Mouse (Mus musculus) heart, postnatal 0 days (tissue): ENCODE data around the gene Baiap2. TPM values are rescaled to one million over a fixed set of nuclear protein-coding genes. Genes with fewer than 3 reads are reported as not detected.

ENCODE experiments used
- ATAC-seq: fragments of 200-750 bp; cut with Nextera tagmentation; 2 replicates; pipeline ENCODE4 v1.8.0; 2017; ENCODE audit warnings: low read depth, moderate number of reproducible peaks, moderate library complexity; ENCODE audit not compliant: insufficient read depth
- DNase-seq: peaks from one replicate; pipeline ENCODE4 v3.0.0-alpha.2; 2016; ENCODE audit warnings: low spot score
- H3K27ac ChIP-seq: fragments of 300-500 bp; sonication (generic); 2 replicates; pipeline ENCODE4 v1.5.1; 2014; ENCODE audit warnings: low read depth, mild to moderate bottlenecking
- H3K27me3 ChIP-seq: fragments of 300-500 bp; sonication (generic); 2 replicates; pipeline ENCODE4 v1.6.1; 2014; ENCODE audit warnings: low read length, mixed read lengths; ENCODE audit not compliant: control insufficient read depth, insufficient read depth
- H3K36me3 ChIP-seq: fragments of 300-500 bp; sonication (generic); replicated peaks from 2 replicates; pipeline ENCODE4 v1.6.1; 2014; ENCODE audit warnings: low read length, mixed read lengths; ENCODE audit not compliant: control insufficient read depth, insufficient read depth
- H3K4me1 ChIP-seq: fragments of 300-500 bp; sonication (generic); 2 replicates; pipeline ENCODE4 v1.6.1; 2014; ENCODE audit warnings: antibody characterized with exemption; ENCODE audit not compliant: control insufficient read depth, insufficient read depth
- H3K4me2 ChIP-seq: fragments of 300-500 bp; sonication (generic); 2 replicates; pipeline ENCODE4 v1.6.1; 2014; ENCODE audit warnings: low read depth, mild to moderate bottlenecking, low read length, moderate library complexity
- H3K4me3 ChIP-seq: fragments of 300-500 bp; sonication (generic); 2 replicates; pipeline ENCODE4 v1.5.1; 2014; ENCODE audit warnings: low read depth, low read length
- H3K9ac ChIP-seq: fragments of 300-500 bp; sonication (generic); replicated peaks from 2 replicates; pipeline ENCODE4 v1.6.1; 2014; ENCODE audit warnings: low read depth, low read length, mixed read lengths
- H3K9me3 ChIP-seq: fragments of 300-500 bp; sonication (generic); replicated peaks from 2 replicates; pipeline ENCODE4 v1.6.1; 2016; ENCODE audit warnings: low read length; ENCODE audit not compliant: control insufficient read depth
- CTCF ChIP-seq: IDR thresholded peaks from 2 replicates; pipeline ENCODE4 v1.5.1; 2016; ENCODE audit warnings: antibody characterized with exemption, control low read depth, low read depth
- EP300 ChIP-seq: IDR thresholded peaks from 2 replicates; pipeline ENCODE4 v1.6.1; 2016; ENCODE audit warnings: antibody characterized with exemption, low read depth
- WGBS: fragments of 180-500 bp; shearing (Covaris S2); extraction: QIAGEN DNeasy Blood & Tissue Kit; methylation state at CpG from one replicate; pipeline ENCODE4 v1.1.7; 2014; 5-methylcytosine and 5-hydroxymethylcytosine counted together
- polyA plus RNA-seq: library from polyadenylated mRNA; unstranded; fragments of >200 nt; fragmentation: Nextera tagmentation; extraction: Ambion mirVana; gene quantifications from 2 replicates; pipeline ENCODE4 v1.2.1, GENCODE M21; 2015
- total RNA-seq: library from RNA; depleted of rRNA; stranded (reverse); fragments of >200 nt; gene quantifications from 2 replicates; pipeline ENCODE4 v1.2.3, GENCODE M21; 2014; ENCODE audit warnings: low replicate concordance

Baiap2 gene
- total and polyA plus RNA-seq, 2 experiments from 2014 or later: 8.2 to 22.0 TPM

GRCm38 (mm10) chr11:120026941-120027340, 84.4 kb downstream of the Baiap2 start:
- Histone ChIP-seq H3K27ac (no peak overlapping the region), H3K9ac (no peak overlapping the region), H3K4me1 (no peaks in the 10 kb centered on the region), H3K9me3 (no peaks in the 10 kb centered on the region), H3K27me3 (no peaks in the 10 kb centered on the region), H3K4me2 (no peak overlapping the region), H3K4me3 (no peak overlapping the region), H3K36me3 (no peaks in the 10 kb centered on the region)
- 81% methylated on average over 3 of the region's 3 CpGs for whole genome bisulfite sequencing
- no peak for TF ChIP-seq CTCF
- no peak for TF ChIP-seq EP300
- DNase-seq: no peak
- no peak for ATAC-seq

- Histone ChIP-seq H3K4me3 (no peak overlapping the region), H3K4me2 (no peak overlapping the region), H3K27ac (no peak overlapping the region), H3K36me3 (no peaks in the 10 kb centered on the region), H3K9me3 (no peaks in the 10 kb centered on the region), H3K4me1 (no peaks in the 10 kb centered on the region), H3K9ac (no peak overlapping the region), H3K27me3 (no peaks in the 10 kb centered on the region)
- ATAC-seq (no peak), DNase-seq (no peak)
- 74% methylated on average over 18 of the region's 18 CpGs for WGBS
- TF ChIP-seq CTCF (no peak), EP300 (no peak)
Measured at GRCm38 (mm10) chr11:120028319-120029092, 85.9 kb downstream of the Baiap2 start.

GRCm38 (mm10) chr11:120029431-120030144, 87.0 kb downstream of the Baiap2 start:
- H3K27me3 ChIP-seq: no peaks in the 10 kb centered on the region
- H3K4me3 ChIP-seq: no peak overlapping the region
- WGBS: 47% methylated on average over 9 of the region's 9 CpGs
- no peak overlapping the region for H3K4me2 ChIP-seq
- DNase-seq: no peak
- ATAC-seq: no peak
- no peaks in the 10 kb centered on the region for H3K9me3 ChIP-seq
- no peak overlapping the region for H3K9ac ChIP-seq
- TF ChIP-seq EP300 (no peak), CTCF (no peak)
- H3K27ac ChIP-seq: no peak overlapping the region
- no peaks in the 10 kb centered on the region for H3K4me1 ChIP-seq
- H3K36me3 ChIP-seq: no peaks in the 10 kb centered on the region

GRCm38 (mm10) chr11:120030145-120030901, 87.8 kb downstream of the Baiap2 start:
- H3K36me3 ChIP-seq: no peaks in the 10 kb centered on the region
- 36% methylated on average over 10 of the region's 10 CpGs for WGBS
- H3K4me2 ChIP-seq: no peak overlapping the region
- no peak overlapping the region for H3K4me3 ChIP-seq
- no peak overlapping the region for H3K9ac ChIP-seq
- no peaks in the 10 kb centered on the region for H3K27me3 ChIP-seq
- peak; percentile 45 for DNase-seq
- ATAC-seq: peak; percentile 66
- no peaks in the 10 kb centered on the region for H3K9me3 ChIP-seq
- H3K27ac ChIP-seq: no peak overlapping the region
- no peaks in the 10 kb centered on the region for H3K4me1 ChIP-seq
- peak; percentile 90 for TF ChIP-seq CTCF
- no peak for TF ChIP-seq EP300

- TF ChIP-seq EP300 (no peak), CTCF (no peak)
- H3K27me3 ChIP-seq: no peaks in the 10 kb centered on the region
- no peak overlapping the region for H3K4me3 ChIP-seq
- no peak overlapping the region for H3K9ac ChIP-seq
- no peak for DNase-seq
- H3K27ac ChIP-seq: no peak overlapping the region
- H3K4me1 ChIP-seq: no peaks in the 10 kb centered on the region
- no peak for ATAC-seq
- no peak overlapping the region for H3K4me2 ChIP-seq
- 45% methylated on average over 8 of the region's 8 CpGs for WGBS
- no peaks in the 10 kb centered on the region for H3K36me3 ChIP-seq
- H3K9me3 ChIP-seq: no peaks in the 10 kb centered on the region
Measured at GRCm38 (mm10) chr11:120032052-120032451, 89.5 kb downstream of the Baiap2 start.
